Mouse (Mus musculus): ENCODE measurements at regions not wholly inside any gene's neighbourhood (a gene's known extent, or its start where the extent isn't known, plus 50 kb on each side); places are given as distances from the start of the nearest gene placed in this dataset.

GRCm38 (mm10) chr14:18511094-18511493 is 179.4 kb upstream of the Ube2e1 start:
- Histone ChIP-seq H3K4me1 (ENCODE audit: control insufficient read depth, insufficient read depth, low read depth, low read length) (no peaks in the 10 kb centered on the region), H3K9ac (ENCODE audit: low read depth, low read length) (no peak overlapping the region), H3K27ac (ENCODE audit: low read depth, low read length) (no peak overlapping the region), H3K9me3 (ENCODE audit: control insufficient read depth, low read length) (no peaks in the 10 kb centered on the region), H3K27me3 (replicated peaks; ENCODE audit: control insufficient read depth, insufficient read depth, low read length) (no peaks in the 10 kb centered on the region), H3K36me3 (ENCODE audit: control insufficient read depth, insufficient read depth, low read length) (no peaks in the 10 kb centered on the region), H3K4me3 (ENCODE audit: low read length) (no peak overlapping the region), H3K4me2 (ENCODE audit: low read length) (no peak overlapping the region)
- ATAC-seq = 0 out of 2 replicates have a peak, but pooled peaks have one; percentile 52

GRCm38 (mm10) chr14:18508359-18508647 is 176.6 kb upstream of the Ube2e1 start:
- WGBS = 57% methylated on average over 1 of the region's 1 CpGs
- Histone ChIP-seq H3K27me3 (replicated peaks; ENCODE audit: control insufficient read depth, insufficient read depth, low read length) (no peaks in the 10 kb centered on the region), H3K4me3 (ENCODE audit: low read length) (no peak overlapping the region), H3K9me3 (ENCODE audit: control insufficient read depth, low read length) (no peaks in the 10 kb centered on the region), H3K36me3 (ENCODE audit: control insufficient read depth, insufficient read depth, low read length) (no peaks in the 10 kb centered on the region), H3K9ac (ENCODE audit: low read depth, low read length) (no peak overlapping the region), H3K27ac (ENCODE audit: low read depth, low read length) (no peak overlapping the region), H3K4me1 (ENCODE audit: control insufficient read depth, insufficient read depth, low read depth, low read length) (no peaks in the 10 kb centered on the region), H3K4me2 (ENCODE audit: low read length) (no peak overlapping the region)
- no peak for ATAC-seq

- Histone ChIP-seq H3K4me3 (ENCODE audit: low read length) (no peak overlapping the region), H3K4me2 (ENCODE audit: low read length) (no peak overlapping the region), H3K27me3 (replicated peaks; ENCODE audit: control insufficient read depth, insufficient read depth, low read length) (no peaks in the 10 kb centered on the region), H3K4me1 (ENCODE audit: control insufficient read depth, insufficient read depth, low read depth, low read length) (no peaks in the 10 kb centered on the region), H3K27ac (ENCODE audit: low read depth, low read length) (no peak overlapping the region), H3K36me3 (ENCODE audit: control insufficient read depth, insufficient read depth, low read length) (no peaks in the 10 kb centered on the region), H3K9me3 (ENCODE audit: control insufficient read depth, low read length) (no peaks in the 10 kb centered on the region), H3K9ac (ENCODE audit: low read depth, low read length) (no peak overlapping the region)
- ATAC-seq = no peak
- 91% methylated on average over 3 of the region's 3 CpGs for WGBS
Measured at GRCm38 (mm10) chr14:18507582-18508358, 176.1 kb upstream of the Ube2e1 start.

GRCm38 (mm10) chr14:18506168-18506567 is 174.5 kb upstream of the Ube2e1 start:
- no peak overlapping the region for H3K4me3 ChIP-seq (ENCODE audit: low read length)
- no peaks in the 10 kb centered on the region for H3K9me3 ChIP-seq (ENCODE audit: control insufficient read depth, low read length)
- H3K27me3 ChIP-seq (replicated peaks; ENCODE audit: control insufficient read depth, insufficient read depth, low read length) = no peaks in the 10 kb centered on the region
- no peaks in the 10 kb centered on the region for H3K4me1 ChIP-seq (ENCODE audit: control insufficient read depth, insufficient read depth, low read depth, low read length)
- no peak overlapping the region for H3K4me2 ChIP-seq (ENCODE audit: low read length)
- ATAC-seq = no peak
- H3K36me3 ChIP-seq (ENCODE audit: control insufficient read depth, insufficient read depth, low read length) = no peaks in the 10 kb centered on the region
- H3K9ac ChIP-seq (ENCODE audit: low read depth, low read length) = no peak overlapping the region
- no peak overlapping the region for H3K27ac ChIP-seq (ENCODE audit: low read depth, low read length)
- 73% methylated on average over 4 of the region's 4 CpGs for WGBS

GRCm38 (mm10) chr14:18500249-18500832 is 168.7 kb upstream of the Ube2e1 start:
- Histone ChIP-seq H3K4me1 (ENCODE audit: control insufficient read depth, insufficient read depth, low read depth, low read length) (no peaks in the 10 kb centered on the region), H3K36me3 (ENCODE audit: control insufficient read depth, insufficient read depth, low read length) (no peaks in the 10 kb centered on the region), H3K9ac (ENCODE audit: low read depth, low read length) (no peak overlapping the region), H3K27me3 (replicated peaks; ENCODE audit: control insufficient read depth, insufficient read depth, low read length) (no peaks in the 10 kb centered on the region), H3K4me3 (ENCODE audit: low read length) (no peak overlapping the region), H3K27ac (ENCODE audit: low read depth, low read length) (no peak overlapping the region), H3K4me2 (ENCODE audit: low read length) (no peak overlapping the region), H3K9me3 (ENCODE audit: control insufficient read depth, low read length) (no peaks in the 10 kb centered on the region)
- ATAC-seq = peak; percentile 76

- Histone ChIP-seq H3K9ac (ENCODE audit: low read depth, low read length) (no peak overlapping the region), H3K27ac (ENCODE audit: low read depth, low read length) (no peak overlapping the region), H3K4me3 (ENCODE audit: low read length) (no peak overlapping the region), H3K36me3 (ENCODE audit: control insufficient read depth, insufficient read depth, low read length) (no peaks in the 10 kb centered on the region), H3K4me2 (ENCODE audit: low read length) (no peak overlapping the region), H3K9me3 (ENCODE audit: control insufficient read depth, low read length) (no peaks in the 10 kb centered on the region), H3K4me1 (ENCODE audit: control insufficient read depth, insufficient read depth, low read depth, low read length) (no peaks in the 10 kb centered on the region), H3K27me3 (replicated peaks; ENCODE audit: control insufficient read depth, insufficient read depth, low read length) (no peaks in the 10 kb centered on the region)
- WGBS = 83% methylated on average over 1 of the region's 1 CpGs
- no peak for ATAC-seq
Measured at GRCm38 (mm10) chr14:18494048-18494447, 162.4 kb upstream of the Ube2e1 start.

- Histone ChIP-seq H3K4me1 (ENCODE audit: control insufficient read depth, insufficient read depth, low read depth, low read length) (no peaks in the 10 kb centered on the region), H3K9me3 (ENCODE audit: control insufficient read depth, low read length) (no peaks in the 10 kb centered on the region), H3K4me3 (ENCODE audit: low read length) (no peak overlapping the region), H3K9ac (ENCODE audit: low read depth, low read length) (no peak overlapping the region), H3K36me3 (ENCODE audit: control insufficient read depth, insufficient read depth, low read length) (no peaks in the 10 kb centered on the region), H3K27me3 (replicated peaks; ENCODE audit: control insufficient read depth, insufficient read depth, low read length) (no peaks in the 10 kb centered on the region), H3K4me2 (ENCODE audit: low read length) (no peak overlapping the region), H3K27ac (ENCODE audit: low read depth, low read length) (no peak overlapping the region)
- 49% methylated on average over 4 of the region's 4 CpGs for WGBS
- peak; percentile 68; the same call in 1 of the 2 replicates for ATAC-seq
Measured at GRCm38 (mm10) chr14:18486132-18486800, 154.6 kb upstream of the Ube2e1 start.

- Histone ChIP-seq H3K4me1 (ENCODE audit: control insufficient read depth, insufficient read depth, low read depth, low read length) (no peaks in the 10 kb centered on the region), H3K9ac (ENCODE audit: low read depth, low read length) (no peak overlapping the region), H3K4me3 (ENCODE audit: low read length) (no peak overlapping the region), H3K9me3 (ENCODE audit: control insufficient read depth, low read length) (no peaks in the 10 kb centered on the region), H3K4me2 (ENCODE audit: low read length) (no peak overlapping the region), H3K27ac (ENCODE audit: low read depth, low read length) (no peak overlapping the region), H3K36me3 (ENCODE audit: control insufficient read depth, insufficient read depth, low read length) (no peaks in the 10 kb centered on the region), H3K27me3 (replicated peaks; ENCODE audit: control insufficient read depth, insufficient read depth, low read length) (no peaks in the 10 kb centered on the region)
- no peak for ATAC-seq
Measured at GRCm38 (mm10) chr14:18485526-18485925, 153.9 kb upstream of the Ube2e1 start.

GRCm38 (mm10) chr14:18476795-18477320 is 145.2 kb upstream of the Ube2e1 start:
- H3K4me3 ChIP-seq (ENCODE audit: low read length) = no peak overlapping the region
- no peak overlapping the region for H3K27ac ChIP-seq (ENCODE audit: low read depth, low read length)
- peak; percentile 40; the same call in 1 of the 2 replicates for ATAC-seq
- no peaks in the 10 kb centered on the region for H3K9me3 ChIP-seq (ENCODE audit: control insufficient read depth, low read length)
- no peaks in the 10 kb centered on the region for H3K36me3 ChIP-seq (ENCODE audit: control insufficient read depth, insufficient read depth, low read length)
- no peaks in the 10 kb centered on the region for H3K27me3 ChIP-seq (replicated peaks; ENCODE audit: control insufficient read depth, insufficient read depth, low read length)
- H3K4me2 ChIP-seq (ENCODE audit: low read length) = no peak overlapping the region
- WGBS = 71% methylated on average over 3 of the region's 3 CpGs
- H3K9ac ChIP-seq (ENCODE audit: low read depth, low read length) = no peak overlapping the region
- no peaks in the 10 kb centered on the region for H3K4me1 ChIP-seq (ENCODE audit: control insufficient read depth, insufficient read depth, low read depth, low read length)

Data from hindbrain, embryonic 16.5 days (tissue).